Mouse (Mus musculus): ENCODE data around the gene Bco2.

The Bco2 gene

DNA sequence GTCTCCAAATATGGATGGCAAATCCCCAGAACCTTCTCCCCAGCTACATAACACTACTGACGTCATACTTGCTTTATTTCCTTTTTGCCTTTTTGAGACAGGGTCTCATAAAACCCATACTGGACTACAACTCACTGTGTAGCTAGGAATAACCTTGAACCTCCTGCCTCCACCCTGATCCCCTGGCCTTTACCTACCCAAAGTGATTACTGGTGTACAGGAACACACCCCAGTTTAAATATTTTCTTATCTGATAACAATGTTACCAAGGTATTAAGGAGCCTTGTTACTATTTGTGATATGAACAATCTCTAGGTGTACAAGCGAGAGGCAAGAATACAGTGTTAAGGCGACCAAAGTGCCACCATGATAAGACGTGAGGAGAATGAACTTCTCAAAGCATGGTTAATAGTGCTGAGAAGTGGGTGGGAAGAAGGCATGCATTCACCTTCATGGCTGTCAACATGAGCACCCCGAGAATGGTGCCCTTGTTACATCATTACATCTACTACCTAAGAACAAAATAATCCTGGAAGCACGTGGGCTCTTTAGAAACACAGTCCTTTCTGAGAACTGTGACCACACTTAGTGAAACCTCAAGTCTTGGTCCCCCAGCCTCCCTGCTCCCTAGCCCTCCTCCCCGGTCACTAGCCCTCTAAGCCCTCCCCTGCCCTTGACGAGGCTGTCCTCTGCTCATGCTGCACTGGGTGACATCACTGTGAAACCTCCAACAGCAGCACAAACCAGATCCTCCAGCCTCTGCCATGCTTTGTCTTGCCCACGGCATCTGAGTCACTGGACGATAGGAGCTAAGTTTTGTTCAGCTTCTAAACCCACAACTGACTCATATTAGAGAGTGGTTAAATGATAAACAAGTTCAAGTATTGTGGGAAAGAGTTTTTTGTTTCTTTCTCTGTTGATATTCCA is 14.9 kb upstream of the Bco2 start:
- ChIA-PET CTCF (interaction anchor here in 1 of 4 experiments (0.7 kb wide), 1 partner anchor 25 kb away, joined by 3 read pairs; no protein-coding TSS in a partner anchor), POLR2A (interaction anchor here in 2 of 4 experiments (0.9 to 1.1 kb wide), 2 partner anchors 16 to 34 kb away, joined by 3 read pairs; partner anchors contain the start of genes Sdhd (in 1 of the 2) and Timm8b (in 1 of the 2))

DNA sequence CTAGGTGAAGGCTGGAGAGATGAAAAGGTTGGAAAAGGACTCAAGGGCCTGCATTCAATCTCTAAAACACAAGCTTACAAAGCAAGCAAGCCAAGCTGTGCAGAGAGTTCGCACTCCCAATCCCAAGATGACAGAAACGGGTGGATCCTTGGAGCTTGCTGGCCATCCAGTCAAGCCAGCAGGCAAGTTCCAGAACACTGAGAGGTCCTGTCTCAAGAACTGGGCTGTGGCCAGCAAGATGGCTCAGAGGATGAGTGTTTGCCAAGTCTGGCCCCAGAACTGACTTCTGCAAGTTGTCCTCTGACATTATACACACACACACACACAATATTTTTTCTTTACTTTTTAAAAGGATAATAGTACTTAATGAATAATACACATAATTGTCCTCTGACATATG is 12.9 kb upstream of the Bco2 start:
- ChIA-PET POLR2A (no interaction called here), CTCF (interaction anchor here in 1 of 4 experiments (0.5 kb wide), 1 partner anchor 65 kb away, joined by 5 read pairs; no protein-coding TSS in a partner anchor)

DNA sequence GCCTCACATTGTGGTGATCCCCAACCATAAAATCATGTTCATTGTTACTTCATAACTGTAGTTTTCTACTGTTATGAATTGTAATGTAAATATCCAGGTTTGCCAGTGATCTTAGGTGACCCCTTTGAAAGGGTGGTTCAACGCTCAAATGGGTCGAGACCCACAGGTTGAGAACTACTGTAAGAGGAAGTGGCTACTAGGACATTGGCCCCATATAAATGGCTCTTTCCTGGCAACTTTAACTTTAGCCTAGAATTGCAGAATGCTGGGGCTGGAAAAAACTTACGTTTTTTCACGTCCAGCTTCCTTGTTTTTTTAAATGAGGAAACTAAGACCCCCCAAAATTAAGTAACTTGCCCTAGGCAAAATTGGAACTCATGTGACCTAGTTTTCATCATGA is 12.4 kb upstream of the Bco2 start:
- CTCF ChIA-PET, result no interaction called here
- POLR2A ChIA-PET, result no interaction called here

DNA sequence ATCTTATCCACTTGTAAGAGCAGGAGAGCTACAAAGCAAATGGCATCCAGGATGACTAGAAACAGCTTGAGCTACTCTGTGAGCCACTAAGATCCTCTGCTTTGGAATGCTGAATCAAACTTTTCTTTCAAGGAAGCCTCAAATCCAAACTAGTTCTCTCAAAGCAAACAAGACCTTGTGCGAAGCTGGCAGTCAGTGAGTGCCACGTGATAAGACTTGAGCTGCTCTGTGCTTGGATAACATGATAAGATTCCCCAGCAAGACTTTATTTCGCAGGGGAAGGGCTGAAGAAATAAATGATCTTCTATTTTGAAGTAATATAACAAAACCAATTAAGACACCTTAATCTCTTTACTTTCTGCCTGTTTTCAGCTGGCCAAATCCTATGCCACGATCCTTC is 11.0 kb upstream of the Bco2 start:
- ChIA-PET CTCF (no interaction called here), POLR2A (interaction anchor here in 1 of 4 experiments (0.8 kb wide), 1 partner anchor 38 kb away, joined by 3 read pairs; the partner anchor contains the start of genes Sdhd and Timm8b)

DNA sequence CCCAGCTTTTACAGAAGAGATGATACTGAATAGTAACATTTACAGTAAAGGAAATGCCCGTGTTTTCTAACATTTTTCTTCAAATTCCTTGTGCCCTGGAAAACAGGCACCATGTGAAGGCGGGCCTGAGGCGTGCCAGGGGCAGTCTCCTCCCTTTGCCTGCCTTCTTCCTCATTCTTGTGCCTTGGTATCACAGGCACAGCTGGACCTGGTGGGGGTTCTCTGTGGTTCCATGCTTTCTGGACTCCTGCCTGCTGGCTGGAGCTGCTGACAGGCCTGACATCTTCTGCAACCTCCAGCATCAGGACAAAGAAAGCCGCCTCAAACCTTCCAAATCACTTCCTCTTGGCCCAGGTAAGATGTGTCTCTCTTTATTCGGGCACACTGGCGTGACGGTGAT is 10.2 kb upstream of the Bco2 start:
- POLR2A ChIA-PET, result interaction anchor here in 1 of 4 experiments (0.8 kb wide), 1 partner anchor 12 kb away, joined by 3 read pairs; no protein-coding TSS in a partner anchor

DNA sequence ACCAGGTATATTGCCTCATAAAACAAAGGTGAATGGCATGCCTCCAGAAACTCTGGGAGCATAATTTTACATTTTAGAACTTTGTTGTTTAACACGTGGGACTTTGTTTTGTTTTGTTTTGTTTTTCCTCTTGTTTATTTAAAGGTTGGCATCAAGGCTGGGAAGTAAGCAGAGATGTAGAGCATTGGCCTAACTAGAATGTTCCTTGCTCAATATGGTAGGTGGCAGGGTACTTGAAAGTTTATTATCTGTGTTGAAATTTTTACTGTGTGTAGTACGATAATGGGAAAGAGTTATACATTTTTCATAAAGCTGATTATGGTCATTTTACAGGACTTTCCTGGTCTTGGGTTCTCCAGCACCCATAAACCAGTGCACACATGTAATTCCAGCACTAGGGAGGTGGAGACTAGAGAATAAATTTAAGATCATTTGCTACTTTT is 7.0 kb upstream of the Bco2 start:
- ChIA-PET CTCF (no interaction called here), POLR2A (no interaction called here)

More for the DNA sequence above, 10.2 kb upstream of the Bco2 start:
- CTCF ChIA-PET, result no interaction called here

DNA sequence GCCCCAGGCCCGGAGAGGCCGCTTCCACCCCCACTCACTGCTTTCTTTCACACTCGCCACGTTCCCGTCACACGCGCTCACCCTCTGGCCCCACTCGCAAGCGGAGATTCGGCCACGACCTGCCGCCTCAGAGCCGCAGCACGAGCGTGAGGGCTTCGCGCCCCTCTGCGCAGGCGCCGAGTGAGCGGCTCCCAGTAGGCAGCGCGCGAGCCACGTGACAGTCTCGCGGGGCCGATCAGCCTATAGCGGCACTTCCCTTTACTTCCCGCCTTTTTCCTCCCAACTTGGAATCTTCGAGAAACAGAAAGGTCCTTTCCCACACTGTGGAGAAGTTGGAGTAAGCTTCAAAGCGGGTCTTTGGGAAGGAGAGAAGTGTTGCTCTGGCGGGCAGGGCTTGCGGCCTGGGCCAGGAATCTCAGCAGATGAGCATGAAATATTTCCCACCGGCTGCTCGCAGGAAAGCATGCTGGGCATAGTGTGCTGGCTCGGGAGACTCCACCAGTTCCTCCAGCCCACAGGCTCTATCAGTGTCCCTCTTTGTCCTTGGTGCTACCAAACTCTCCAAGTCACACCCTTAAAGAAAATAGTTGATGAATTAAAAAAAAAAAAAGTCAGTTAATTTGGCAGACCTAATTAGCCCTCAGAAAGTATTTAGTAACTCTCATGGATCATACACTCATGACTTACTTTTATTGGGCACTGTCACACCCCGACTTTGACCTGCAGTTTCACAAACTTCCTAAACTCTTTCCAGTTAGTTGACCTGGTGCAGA is 6.3 kb upstream of the Bco2 start, which contains the start of gene Tex12:
Gene Tex12 (minus strand): TSS at position 181 of the 773 bp plus-strand sequence.
- POLR2A ChIA-PET, result no interaction called here
- CTCF ChIA-PET, result no interaction called here

DNA sequence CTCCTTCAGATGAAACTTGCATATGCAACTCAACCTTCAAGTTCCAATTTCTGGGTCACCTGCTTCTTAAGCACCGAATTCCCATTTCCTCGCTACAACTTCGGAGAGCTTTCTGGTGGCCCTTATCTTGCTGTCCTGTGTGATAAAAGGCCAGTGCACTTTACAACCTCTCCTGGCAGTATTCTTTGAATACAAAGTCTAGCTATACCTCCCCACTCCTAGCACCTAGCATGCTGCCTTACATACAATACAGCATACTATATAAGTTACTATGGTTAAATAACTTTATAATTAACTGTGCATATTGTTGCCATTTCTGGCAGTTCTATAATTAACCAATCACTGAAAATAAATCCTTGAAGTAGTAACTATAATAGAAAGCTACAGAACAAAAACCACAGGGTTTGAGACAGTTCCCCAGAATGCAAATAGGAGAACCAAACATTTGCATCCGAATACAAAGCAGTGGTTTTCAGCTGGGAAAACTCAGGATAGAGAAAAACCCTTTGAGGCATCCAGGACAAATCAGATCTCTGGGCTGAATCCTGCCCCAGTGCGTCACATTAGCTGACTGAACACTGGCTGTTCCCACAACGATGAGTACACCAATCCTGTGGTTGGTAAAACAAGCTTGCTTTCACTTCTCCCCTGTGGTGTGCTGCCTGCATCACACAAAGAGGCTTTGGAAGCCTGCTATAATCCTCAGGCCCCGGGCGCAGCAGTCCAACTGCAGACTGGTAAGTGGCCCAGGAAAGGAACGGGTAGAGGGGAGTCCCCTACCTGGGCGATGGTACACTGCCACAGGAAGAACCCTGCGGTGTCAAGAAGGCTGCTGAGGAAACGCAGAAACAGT is 514 bp downstream of the Bco2 start, which contains the start of gene Il18:
Gene Il18 (plus strand): TSS at position 587 of the 853 bp plus-strand sequence.
- ChIA-PET POLR2A (interaction anchor here in 2 of 4 experiments (0.6 to 1.1 kb wide), 4 partner anchors 10 to 431 kb away, joined by 3 read pairs; no protein-coding TSS in a partner anchor), CTCF (interaction anchor here in 3 of 4 experiments (0.7 to 1.8 kb wide), 5 partner anchors 26 to 102 kb away, joined by 3 to 5 read pairs (median 5); partner anchors contain the start of gene Pts (in 3 of the 3))

DNA sequence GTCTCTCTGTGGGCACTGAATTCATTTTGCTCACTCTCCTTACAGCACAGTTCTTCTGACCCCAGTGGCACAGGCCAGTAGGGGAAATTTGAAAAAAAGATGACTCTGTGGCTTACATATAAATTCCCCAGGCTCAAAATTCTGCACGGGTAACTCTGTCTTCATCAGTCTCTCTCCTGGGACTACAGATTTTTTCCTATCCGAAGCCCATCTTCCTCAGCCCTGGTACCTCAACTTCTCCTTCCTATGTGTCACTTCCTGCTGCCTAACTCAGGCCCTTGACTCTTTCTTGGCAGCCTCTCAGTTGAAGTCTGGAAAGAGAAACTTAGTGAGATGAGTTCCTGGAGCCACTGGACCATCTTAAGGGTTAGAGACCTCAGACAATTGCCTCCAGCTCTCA is 1.4 kb downstream of the Bco2 start:
- POLR2A ChIA-PET, result interaction anchor here in 1 of 4 experiments (0.6 kb wide), 1 partner anchor 432 kb away, joined by 3 read pairs; no protein-coding TSS in a partner anchor
- CTCF ChIA-PET, result interaction anchor here in 3 of 4 experiments (0.5 to 1.8 kb wide), 5 partner anchors 25 to 221 kb away, joined by 3 to 5 read pairs (median 3); partner anchors contain the start of gene Pts (in 1 of the 3)

DNA sequence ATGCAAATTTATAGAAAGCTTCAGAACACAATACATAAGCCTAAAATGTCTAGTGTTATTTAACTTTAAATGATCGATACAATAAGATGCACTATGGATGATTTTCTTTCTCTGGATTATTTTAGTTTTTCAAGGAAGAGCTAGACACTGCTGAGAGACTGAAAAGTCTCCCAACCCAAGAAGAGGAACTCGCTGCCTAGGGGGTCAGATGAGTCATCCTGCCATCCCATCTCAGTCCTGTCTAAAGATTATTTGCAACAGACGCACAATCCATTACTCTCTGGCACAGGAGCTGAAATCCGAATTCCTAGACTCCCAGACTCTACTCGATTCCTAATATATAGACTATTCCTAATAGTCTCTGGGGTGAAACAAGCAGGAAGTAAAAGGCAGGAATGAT is 2.8 kb downstream of the Bco2 start:
- CTCF ChIA-PET, result interaction anchor here in 1 of 4 experiments (0.6 kb wide), 1 partner anchor 476 kb away, joined by 3 read pairs; no protein-coding TSS in a partner anchor
- POLR2A ChIA-PET, result no interaction called here

DNA sequence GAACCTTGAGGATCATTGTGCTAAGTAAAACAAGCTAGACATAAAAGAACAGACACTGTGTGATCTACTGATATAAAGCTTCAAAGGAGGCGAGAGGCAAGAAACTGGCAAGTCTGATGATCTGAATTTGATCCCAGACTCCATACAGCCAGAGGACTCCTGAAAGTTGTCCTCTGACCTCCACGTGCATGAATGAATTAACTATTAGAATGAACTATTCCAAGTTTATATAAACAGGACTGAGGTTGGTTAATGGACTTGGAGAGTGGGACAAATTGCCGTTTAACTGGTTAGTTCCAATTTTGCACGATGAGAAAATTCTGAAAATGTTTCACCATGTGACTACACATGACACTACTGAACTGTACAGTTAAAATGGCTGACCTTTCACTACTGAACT is 6.0 kb downstream of the Bco2 start:
- POLR2A ChIA-PET, result no interaction called here
- CTCF ChIA-PET, result no interaction called here

DNA sequence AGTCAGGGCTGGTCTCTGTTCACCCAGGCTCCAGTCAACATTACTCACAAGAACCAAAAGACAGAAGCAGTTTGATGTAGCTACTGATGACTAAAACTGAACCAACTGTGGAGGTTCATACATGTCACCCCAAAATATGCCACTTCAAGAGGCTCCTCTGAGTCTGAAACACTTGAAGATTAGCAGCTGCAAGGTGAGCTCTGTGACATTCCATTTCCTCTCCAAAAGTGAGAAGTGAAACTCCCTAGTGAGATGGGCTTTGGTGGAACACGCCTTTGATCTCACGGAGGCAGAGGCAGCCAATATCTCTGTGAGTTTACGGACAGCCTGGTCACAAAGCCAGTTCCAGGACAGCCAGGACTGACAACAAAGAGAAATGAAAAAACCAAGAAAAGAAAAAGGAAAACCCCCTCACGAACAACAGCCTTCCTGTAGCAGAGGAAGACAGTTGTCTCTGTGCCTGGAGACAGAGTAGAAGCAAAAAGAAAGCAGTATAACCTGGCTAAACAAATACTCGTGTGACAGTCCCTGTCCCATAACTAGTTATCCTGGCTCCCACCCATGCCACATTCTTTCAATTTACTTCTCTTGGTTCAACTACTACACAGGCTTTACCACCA is 7.0 kb downstream of the Bco2 start:
- POLR2A ChIA-PET, result no interaction called here
- CTCF ChIA-PET, result no interaction called here

DNA sequence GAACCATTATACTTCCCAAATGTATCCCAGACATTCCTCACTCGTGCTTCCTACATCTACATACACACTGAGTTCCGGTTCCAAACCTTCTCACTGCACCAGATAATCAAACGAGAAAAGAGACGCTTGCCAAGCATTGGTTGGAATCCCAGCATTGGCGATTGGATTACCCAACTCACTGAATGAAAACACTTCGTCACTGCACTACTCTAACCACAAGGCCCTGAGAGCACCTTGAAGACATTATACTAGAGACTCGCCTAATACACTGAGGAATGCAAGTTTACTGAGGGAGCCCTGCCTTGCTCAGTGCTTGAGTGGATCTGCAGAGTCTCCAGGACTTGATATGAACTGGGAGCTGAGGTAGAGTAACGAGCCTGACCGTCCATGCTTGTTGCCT is 12.6 kb downstream of the Bco2 start:
- POLR2A ChIA-PET, result no interaction called here
- CTCF ChIA-PET, result no interaction called here

DNA sequence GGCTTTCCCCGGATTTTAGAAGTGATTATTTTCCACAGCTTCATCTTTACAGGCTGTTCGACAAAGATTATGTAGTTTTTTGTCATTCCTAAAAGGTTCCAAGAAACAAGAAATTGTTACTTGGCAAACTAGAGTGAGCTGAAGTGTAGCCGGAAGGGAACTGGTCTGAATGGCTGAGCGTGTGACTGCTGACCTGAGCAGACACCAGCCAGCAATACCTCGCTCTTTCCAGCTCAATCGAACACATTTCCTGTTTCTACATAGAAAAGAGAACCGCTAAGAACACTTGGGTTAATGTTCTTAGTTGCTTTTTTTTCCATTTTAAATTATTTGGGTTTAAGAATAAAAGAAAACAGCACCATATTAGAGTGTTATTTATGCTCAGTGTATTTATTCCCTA is 14.8 kb downstream of the Bco2 start:
- ChIA-PET POLR2A (interaction anchor here in 1 of 4 experiments (1.2 kb wide), 1 partner anchor 90 kb away, joined by 3 read pairs; no protein-coding TSS in a partner anchor), CTCF (interaction anchor here in 1 of 4 experiments (1.6 kb wide), 1 partner anchor 12 kb away, joined by 5 read pairs; the partner anchor contains the start of gene Pts)

DNA sequence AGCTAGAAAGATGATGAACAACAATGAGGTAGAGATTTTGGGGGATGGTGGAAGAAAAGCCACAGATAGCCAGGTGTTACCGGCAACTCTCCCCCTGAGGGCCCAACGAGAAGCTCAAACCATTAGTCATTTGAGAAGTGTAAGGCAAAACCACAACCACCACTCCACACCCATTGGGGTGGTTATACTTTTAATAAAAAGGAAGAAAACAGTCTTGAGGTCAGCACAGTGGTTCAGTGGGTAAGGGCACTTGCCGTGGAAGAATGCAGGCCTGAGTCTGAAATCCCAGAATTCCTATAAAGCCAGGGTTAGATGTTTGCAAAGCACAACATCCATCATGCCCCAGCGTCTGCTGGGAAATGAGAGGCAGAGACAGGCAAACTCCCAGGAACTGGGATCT is 17.7 kb downstream of the Bco2 start:
- ChIA-PET CTCF (interaction anchor here in 2 of 4 experiments (0.8 to 2.2 kb wide), 3 partner anchors 9 to 86 kb away, joined by 3 to 6 read pairs (median 4); partner anchors contain the start of gene Pts (in 1 of the 2)), POLR2A (interaction anchor here in 2 of 4 experiments (0.6 kb wide), 2 partner anchors 100 to 295 kb away, joined by 3 to 5 read pairs; no protein-coding TSS in a partner anchor)

DNA sequence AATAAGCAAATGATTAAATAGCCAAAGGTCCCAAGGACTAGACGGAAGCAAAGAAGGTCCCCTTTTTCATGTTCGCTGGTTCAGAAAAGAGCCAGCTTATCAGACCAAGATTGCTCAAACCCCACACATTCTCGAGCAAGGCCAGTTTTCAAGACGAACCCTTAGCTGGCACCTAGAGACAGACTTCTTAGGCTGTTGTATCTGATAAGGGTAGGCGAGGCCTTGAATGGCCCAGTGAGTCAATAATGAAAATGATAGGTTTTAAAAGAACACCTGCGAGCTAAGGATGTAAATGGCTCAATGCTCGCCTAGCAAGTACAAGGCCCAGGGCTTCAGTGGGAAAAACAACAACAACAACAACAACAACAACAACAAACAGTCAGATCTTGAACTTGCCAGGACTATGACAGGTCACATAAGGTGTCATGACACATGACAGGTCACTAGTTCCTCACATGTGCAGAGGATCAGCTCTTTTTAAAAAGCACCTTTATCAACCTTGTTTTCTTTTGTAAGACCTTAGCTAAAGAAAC is 18.3 kb downstream of the Bco2 start:
- ChIA-PET POLR2A (no interaction called here), CTCF (interaction anchor here in 2 of 4 experiments (0.8 to 2.2 kb wide), 3 partner anchors 8 to 85 kb away, joined by 3 to 6 read pairs (median 4); partner anchors contain the start of gene Pts (in 1 of the 2))

DNA sequence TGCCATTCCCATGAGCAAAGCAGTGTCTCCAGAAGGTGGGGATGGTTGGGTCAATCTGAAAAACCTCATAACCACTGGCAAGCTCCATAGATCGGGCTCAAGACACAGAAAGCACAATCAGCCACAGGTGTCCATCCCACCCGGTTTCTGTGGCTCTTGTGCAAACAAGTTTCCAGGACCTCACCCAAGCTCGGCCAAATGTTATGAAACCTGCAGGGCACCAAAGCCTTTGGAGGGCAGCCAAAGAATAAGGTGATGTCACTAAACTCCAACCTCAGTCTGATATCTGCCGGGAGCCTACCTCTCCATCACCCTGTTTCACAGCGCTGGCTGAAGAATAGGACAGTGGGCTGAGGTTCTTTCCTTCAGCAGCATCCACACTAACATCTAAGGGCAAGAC is 19.1 kb downstream of the Bco2 start:
- POLR2A ChIA-PET, result no interaction called here

More for the DNA sequence above, 19.1 kb downstream of the Bco2 start:
- CTCF ChIA-PET, result no interaction called here
